Mouse (Mus musculus) olfactory bulb, adult 2 months (tissue): Measurements from ENCODE around the gene Acot3.

Experiments used
- CTCF ChIP-seq: fragments of 200-500 bp; IDR thresholded peaks from 2 replicates; pipeline ENCODE4 v1.5.1; 2012; ENCODE audit warnings: low read depth, mild to moderate bottlenecking, low read length, moderate library complexity; ENCODE audit not compliant: insufficient read depth
- POLR2A ChIP-seq: fragments of 200-500 bp; IDR thresholded peaks from 2 replicates; pipeline ENCODE4 v1.6.1; 2012; ENCODE audit warnings: mild to moderate bottlenecking, low read depth, low read length, moderate library complexity; ENCODE audit not compliant: insufficient read depth

DNA sequence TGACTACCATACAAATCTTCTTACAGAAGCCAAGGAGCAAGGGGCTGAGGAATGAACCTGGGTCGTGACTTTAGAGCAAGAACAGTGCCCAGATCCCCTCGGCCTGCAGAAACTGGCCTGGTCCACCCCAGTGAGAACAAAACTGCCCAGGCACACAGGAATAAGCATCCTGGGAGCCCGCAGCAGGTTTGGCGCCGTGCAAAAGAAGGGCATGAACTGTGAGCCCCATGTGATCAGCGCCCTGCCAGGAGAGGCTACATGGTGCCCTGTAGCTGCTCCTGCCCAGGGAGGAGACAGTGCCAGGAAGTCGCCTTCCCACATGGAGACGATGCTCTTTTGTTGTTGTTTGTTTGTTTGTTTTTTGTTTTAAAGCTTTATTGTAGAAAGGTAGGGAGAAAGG is 12.7 kb downstream of the Acot3 start:
- no peak for TF ChIP-seq CTCF
- no peak for TF ChIP-seq POLR2A
